Mouse (Mus musculus) CH12.LX (cell line): ENCODE measurements around the gene Tnip3. TPM values are rescaled to one million over a fixed set of nuclear protein-coding genes. Genes with fewer than 3 reads are reported as not detected.

Experiments used
- DNase-seq: peaks from one replicate; pipeline ENCODE4 v3.0.0-alpha.2; 2013; ENCODE audit errors: extremely low read depth
- H3K27ac ChIP-seq: 2 replicates; pipeline ENCODE4 v1.5.1; 2012; ENCODE audit warnings: low read depth, mild to moderate bottlenecking, control low read depth, moderate library complexity; ENCODE audit not compliant: insufficient read depth
- H3K27me3 ChIP-seq: replicated peaks from 2 replicates; pipeline ENCODE3; 2012; ENCODE audit warnings: inconsistent platforms
- H3K36me3 ChIP-seq, 2 experiments: replicated peaks in 1 of 2; 2 replicates each; pipeline versions ENCODE3 to v1.6.1; 2012; ENCODE audit warnings: inconsistent platforms in 1 of 2, low read length in 1 of 2, mild to moderate bottlenecking in 1 of 2, mixed read lengths in 1 of 2, moderate library complexity in 1 of 2; ENCODE audit not compliant: control insufficient read depth in 1 of 2, insufficient read depth in 1 of 2
- H3K4me1 ChIP-seq, 2 experiments: 2 replicates each; pipeline ENCODE4 v1.6.1; 2012; ENCODE audit warnings: inconsistent platforms in 1 of 2, moderate library complexity in 1 of 2; ENCODE audit not compliant: insufficient read depth in 2 of 2, control insufficient read depth in 1 of 2
- H3K4me2 ChIP-seq: 2 replicates; pipeline ENCODE4 v1.6.1; 2012; ENCODE audit warnings: low read depth, mild to moderate bottlenecking, control low read depth; ENCODE audit not compliant: poor library complexity, insufficient read depth, severe bottlenecking
- H3K4me3 ChIP-seq, 3 experiments: fragments of 150-350 bp in 1 of 3; sonication (generic) in 1 of 3; replicated peaks in 1 of 3; 2 replicates each; pipeline versions ENCODE3 to v1.5.1; 2011 to 2012; ENCODE audit warnings: low read depth in 2 of 3, low read length in 2 of 3, mild to moderate bottlenecking in 2 of 3, moderate library complexity in 2 of 3, control low read depth in 1 of 3, improper control_type of control experiment in 1 of 3, inconsistent platforms in 1 of 3, mixed read lengths in 1 of 3; ENCODE audit not compliant: poor library complexity in 1 of 3
- H3K79me2 ChIP-seq: replicated peaks from 2 replicates; pipeline ENCODE4 v1.6.1; 2012; ENCODE audit warnings: mild to moderate bottlenecking, moderate library complexity; ENCODE audit not compliant: control insufficient read depth, poor library complexity, insufficient read depth, severe bottlenecking; ENCODE audit errors: extremely low read depth
- H3K9ac ChIP-seq: 2 replicates; pipeline ENCODE4 v1.6.1; 2012; ENCODE audit warnings: low read depth, mild to moderate bottlenecking, control low read depth, moderate library complexity; ENCODE audit not compliant: insufficient read depth
- H3K9me3 ChIP-seq: replicated peaks from 2 replicates; pipeline ENCODE3; 2012; ENCODE audit warnings: low read length, inconsistent platforms, mixed read lengths
- CHD2 ChIP-seq: IDR thresholded peaks from 2 replicates; pipeline ENCODE4 v1.6.1; 2011; ENCODE audit warnings: low read length, improper control_type of control experiment
- CTCF ChIP-seq, 2 experiments: IDR thresholded peaks in 1 of 2; conservative IDR thresholded peaks in 1 of 2; 2 replicates each; pipeline ENCODE4 v1.5.1; 2011 to 2012; ENCODE audit warnings: low read depth in 2 of 2, low read length in 2 of 2, improper control_type of control experiment in 1 of 2, inconsistent platforms in 1 of 2, mild to moderate bottlenecking in 1 of 2, moderate library complexity in 1 of 2
- EP300 ChIP-seq: IDR thresholded peaks from 2 replicates; pipeline ENCODE4 v1.6.1; 2011; ENCODE audit warnings: low read length, improper control_type of control experiment
- IRF4 ChIP-seq: IDR thresholded peaks from 2 replicates; pipeline ENCODE4 v1.6.1; 2014; ENCODE audit warnings: low read depth, mild to moderate bottlenecking, inconsistent platforms, low read length, improper control_type of control experiment
- JUND ChIP-seq: conservative IDR thresholded peaks from 2 replicates; pipeline ENCODE4 v1.6.1; 2011; ENCODE audit warnings: low read depth, low read length, improper control_type of control experiment
- MEF2A ChIP-seq: IDR thresholded peaks from 2 replicates; pipeline ENCODE4 v1.6.1; 2014; ENCODE audit warnings: low read depth, mild to moderate bottlenecking, inconsistent platforms, low read length, improper control_type of control experiment, borderline replicate concordance
- MYC ChIP-seq: IDR thresholded peaks from 2 replicates; pipeline ENCODE4 v1.6.1; 2011; ENCODE audit warnings: low read depth, mild to moderate bottlenecking, improper control_type of control experiment, low read length
- RAD21 ChIP-seq: IDR thresholded peaks from 2 replicates; pipeline ENCODE4 v1.6.1; 2011; ENCODE audit warnings: low read depth, mild to moderate bottlenecking, low read length, improper control_type of control experiment, moderate library complexity
- RCOR1 ChIP-seq: conservative IDR thresholded peaks from 2 replicates; pipeline ENCODE4 v1.6.1; 2012; ENCODE audit warnings: low read depth, mild to moderate bottlenecking, inconsistent platforms, low read length, improper control_type of control experiment
- SIN3A ChIP-seq: IDR thresholded peaks from 2 replicates; pipeline ENCODE4 v1.6.1; 2012; ENCODE audit warnings: low read length, improper control_type of control experiment, inconsistent platforms
- TBP ChIP-seq: conservative IDR thresholded peaks from 2 replicates; pipeline ENCODE4 v1.6.1; 2011; ENCODE audit warnings: low read depth, low read length, improper control_type of control experiment
- TCF12 ChIP-seq: IDR thresholded peaks from 2 replicates; pipeline ENCODE4 v1.6.1; 2014; ENCODE audit warnings: low read depth, mild to moderate bottlenecking, inconsistent platforms, low read length, improper control_type of control experiment
- dilution Hi-C: fragments of 300-500 bp; cut with MboI; formaldehyde crosslinking; loops from 2 replicates; pipeline ENCODE4 v1.14.3; 2020; ENCODE audit warnings: low sequenced_read_pairs; ENCODE audit not compliant: extremely low pct_unique_long_range_greater_than_20kb, extremely low pct_ligation_motif_present
- in situ Hi-C: fragments of 300-500 bp; cut with MboI; formaldehyde crosslinking; loops from 3 replicates; pipeline ENCODE4 v1.14.3; 2019; ENCODE audit warnings: low sequenced_read_pairs, low pct_ligation_motif_present, low pct_unique_long_range_greater_than_20kb, mixed read lengths
- polyA plus RNA-seq: library from polyadenylated mRNA; unstranded; fragments of >175 nt; gene quantifications from 2 replicates; pipeline ENCODE4 v1.2.1, GENCODE M21; 2012; ENCODE audit warnings: low read depth; ENCODE audit not compliant: insufficient read length
- total RNA-seq, 2 experiments: library from RNA; depleted of rRNA; stranded (reverse); fragments of 300-350 nt in 1 of 2; fragments of >200 nt in 1 of 2; gene quantifications; 2 replicates each; pipeline ENCODE4 v1.2.3; 2012 to 2014

Tnip3 gene
- total and polyA plus RNA-seq, 3 experiments: 1.4 to 2.5 (median 2.5) TPM

GRCm38 (mm10) chr6:65578151-65578973 lies 53.2 kb downstream of the Tnip3 start:
- Histone ChIP-seq H3K4me3 (no peak overlapping the region), H3K79me2 (no peaks in the 10 kb centered on the region), H3K4me1 (peaks cover 9 to 43% of the 10 kb centered on the region in 2 experiments), H3K9me3 (no peaks in the 10 kb centered on the region), H3K9ac (no peak overlapping the region), H3K27me3 (no peaks in the 10 kb centered on the region), H3K27ac (no peak overlapping the region), H3K36me3 (no peaks in the 10 kb centered on the region), H3K4me2 (no peak overlapping the region)
- no peak for DNase-seq
- dilution Hi-C loops (no loop called here), in situ Hi-C loops (no loop called here)
- peak; percentile 11 for TF ChIP-seq RAD21
- no peak for TF ChIP-seq TBP
- TF ChIP-seq CTCF (conservative IDR thresholded peaks at IDR 0.05 in 1 of 2, IDR thresholded peaks at IDR 0.05 in 1 of 2; ENCODE audit: low read depth in 2 of 2, low read length in 2 of 2): peak in 1 of 2 experiments; percentile 18; a peak in 2 of 4 replicates

GRCm38 (mm10) chr6:65583029-65583428 lies 57.9 kb downstream of the Tnip3 start:
- DNase-seq: no peak
- no peak overlapping the region for H3K4me2 ChIP-seq
- no peaks in the 10 kb centered on the region for H3K79me2 ChIP-seq
- in situ Hi-C loops: no loop called here
- dilution Hi-C loops: no loop called here
- no peak overlapping the region for H3K4me3 ChIP-seq
- H3K9ac ChIP-seq: no peak overlapping the region
- no peaks in the 10 kb centered on the region for H3K36me3 ChIP-seq
- no peaks in the 10 kb centered on the region for H3K27me3 ChIP-seq
- H3K27ac ChIP-seq: no peak overlapping the region
- H3K9me3 ChIP-seq: no peaks in the 10 kb centered on the region
- TF ChIP-seq CTCF (conservative IDR thresholded peaks at IDR 0.05 in 1 of 2, IDR thresholded peaks at IDR 0.05 in 1 of 2; ENCODE audit: low read depth in 2 of 2, low read length in 2 of 2): no peak
- TF ChIP-seq CHD2: no peak
- TF ChIP-seq RAD21: no peak
- H3K4me1 ChIP-seq: peaks cover 15 to 63% of the 10 kb centered on the region in 2 experiments

- in situ Hi-C loops: no loop called here
- no peaks in the 10 kb centered on the region for H3K36me3 ChIP-seq
- dilution Hi-C loops: no loop called here
- peaks cover 14 to 57% of the 10 kb centered on the region in 2 experiments for H3K4me1 ChIP-seq
- peak overlapping the region; percentile 45; the same call in 1 of the 2 replicates for H3K9ac ChIP-seq
- TF ChIP-seq TCF12 (no peak), CHD2 (peak; percentile 18; the same call in 1 of the 2 replicates), SIN3A (peak; percentile 53; the same call in 1 of the 2 replicates), RCOR1 (no peak), MYC (0 out of 2 replicates have a peak, but pooled peaks have one; percentile 21), JUND (0 out of 2 replicates have a peak, but pooled peaks have one; percentile 9), MEF2A (peak; percentile 34; the same call in 1 of the 2 replicates), IRF4 (peak; percentile 80), EP300 (peak; percentile 70)
- H3K4me2 ChIP-seq: peak overlapping the region; percentile 78
- no peaks in the 10 kb centered on the region for H3K9me3 ChIP-seq
- H3K4me3 ChIP-seq: no peak overlapping the region
- peak; percentile 36 for DNase-seq
- no peaks in the 10 kb centered on the region for H3K27me3 ChIP-seq
- H3K79me2 ChIP-seq: no peaks in the 10 kb centered on the region
- 0 out of 2 replicates have a peak overlapping the region, but pooled peaks have one; percentile 19 for H3K27ac ChIP-seq
Measured at GRCm38 (mm10) chr6:65584870-65585332, 59.8 kb downstream of the Tnip3 start.
